Mouse (Mus musculus): ENCODE results near the gene Afap1l2.

GRCm38 (mm10) chr19:56945621-56946020 lies 62.4 kb downstream of the Afap1l2 start:
- TF ChIP-seq CTCF (IDR thresholded peaks at IDR 0.05; ENCODE audit: extremely low read depth, insufficient read depth, insufficient read length, insufficient replicate concordance) (no peak), POLR2A (IDR thresholded peaks at IDR 0.05; ENCODE audit: low read depth, low read length) (no peak)
